Mouse (Mus musculus) midbrain, postnatal 0 days (tissue): ENCODE measurements around the gene Gjb3. TPM values are rescaled to one million over a fixed set of nuclear protein-coding genes. Genes with fewer than 3 reads are reported as not detected.

Experiments used
- ATAC-seq: fragments of 200-750 bp; cut with Nextera tagmentation; 2 replicates; pipeline ENCODE4 v1.8.0; 2017; ENCODE audit warnings: moderate number of reproducible peaks, mild to moderate bottlenecking, moderate TSS enrichment, moderate library complexity; ENCODE audit not compliant: low FRiP score
- DNase-seq: peaks from one replicate; pipeline ENCODE4 v3.0.0-alpha.2; 2015; ENCODE audit warnings: low spot score
- H3K27ac ChIP-seq: fragments of 300-500 bp; sonication (generic); 2 replicates; pipeline ENCODE4 v1.5.1; 2014; ENCODE audit warnings: low read depth, mild to moderate bottlenecking, low read length, mixed read lengths
- H3K27me3 ChIP-seq: fragments of 300-500 bp; sonication (generic); 2 replicates; pipeline ENCODE4 v1.6.1; 2014; ENCODE audit warnings: low read length, control low read depth, mixed read lengths; ENCODE audit not compliant: insufficient read depth
- H3K36me3 ChIP-seq: fragments of 300-500 bp; sonication (generic); 2 replicates; pipeline ENCODE4 v1.6.1; 2014; ENCODE audit warnings: low read length, control low read depth, mixed read lengths; ENCODE audit not compliant: insufficient read depth
- H3K4me1 ChIP-seq: fragments of 300-500 bp; sonication (generic); 2 replicates; pipeline ENCODE4 v1.6.1; 2014; ENCODE audit warnings: mild to moderate bottlenecking, control low read depth, antibody characterized with exemption, low read length, mixed read lengths; ENCODE audit not compliant: insufficient read depth
- H3K4me2 ChIP-seq: fragments of 300-500 bp; sonication (generic); 2 replicates; pipeline ENCODE4 v1.6.1; 2014; ENCODE audit warnings: low read depth, mild to moderate bottlenecking, low read length, mixed read lengths; ENCODE audit not compliant: poor library complexity, severe bottlenecking
- H3K4me3 ChIP-seq: fragments of 300-500 bp; sonication (generic); 2 replicates; pipeline ENCODE4 v1.5.1; 2014; ENCODE audit warnings: low read depth, mild to moderate bottlenecking, low read length, moderate library complexity
- H3K9ac ChIP-seq: fragments of 300-500 bp; sonication (generic); replicated peaks from 2 replicates; pipeline ENCODE4 v1.6.1; 2014; ENCODE audit warnings: mild to moderate bottlenecking, low read length, moderate library complexity, mixed read lengths; ENCODE audit not compliant: poor library complexity, severe bottlenecking
- H3K9me3 ChIP-seq: fragments of 300-500 bp; sonication (generic); 2 replicates; pipeline ENCODE4 v1.6.1; 2016; ENCODE audit warnings: low read length, control low read depth
- CTCF ChIP-seq: IDR thresholded peaks from 2 replicates; pipeline ENCODE4 v1.5.1; 2016; ENCODE audit warnings: antibody characterized with exemption, mild to moderate bottlenecking
- WGBS: fragments of 180-500 bp; shearing (Covaris S2); extraction: QIAGEN DNeasy Blood & Tissue Kit; methylation state at CpG from one replicate; pipeline ENCODE4 v1.1.7; 2014; 5-methylcytosine and 5-hydroxymethylcytosine counted together
- polyA plus RNA-seq: library from polyadenylated mRNA; unstranded; fragments of >200 nt; fragmentation: Nextera tagmentation; extraction: Ambion mirVana; gene quantifications from 2 replicates; pipeline ENCODE4 v1.2.1, GENCODE M21; 2015
- total RNA-seq: library from RNA; depleted of rRNA; stranded (reverse); fragments of >200 nt; gene quantifications from 2 replicates; pipeline ENCODE4 v1.2.3, GENCODE M21; 2014

Gjb3 gene
- total and polyA plus RNA-seq, 2 experiments from 2014 or later, result 0.83 to 1.8 TPM

DNA sequence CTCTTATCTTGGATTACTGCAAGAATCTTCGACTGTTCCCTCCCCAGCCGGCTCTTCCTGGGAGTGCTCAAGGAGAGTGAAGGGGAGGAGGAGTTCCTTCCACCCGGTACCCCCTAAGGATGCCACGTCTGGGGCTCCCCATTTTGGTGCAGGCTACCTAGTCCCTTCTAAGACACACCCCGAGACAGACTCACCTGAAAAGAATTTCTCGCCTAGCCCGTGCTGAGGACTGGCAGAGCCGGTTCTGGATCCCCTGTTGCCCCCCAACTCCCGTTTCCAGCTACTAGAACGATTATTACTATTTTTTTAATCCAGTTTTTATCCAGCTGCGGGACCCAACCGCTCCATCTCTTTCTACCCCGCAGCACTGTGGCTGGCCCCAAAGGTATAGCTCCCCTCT lies 893 bp downstream of the Gjb3 start:
- Histone ChIP-seq H3K4me1 (peaks cover 8% of the 10 kb centered on the region; the same call in 1 of the 2 replicates), H3K9me3 (no peaks in the 10 kb centered on the region), H3K9ac (no peak overlapping the region), H3K27me3 (peaks cover 24% of the 10 kb centered on the region), H3K36me3 (no peaks in the 10 kb centered on the region), H3K4me3 (peak overlapping the region; percentile 29), H3K4me2 (peak overlapping the region; percentile 58), H3K27ac (no peak overlapping the region)
- DNase-seq (no peak), ATAC-seq (no peak)
- WGBS, result 2% methylated on average over 13 of the region's 13 CpGs
- no peak for TF ChIP-seq CTCF

DNA sequence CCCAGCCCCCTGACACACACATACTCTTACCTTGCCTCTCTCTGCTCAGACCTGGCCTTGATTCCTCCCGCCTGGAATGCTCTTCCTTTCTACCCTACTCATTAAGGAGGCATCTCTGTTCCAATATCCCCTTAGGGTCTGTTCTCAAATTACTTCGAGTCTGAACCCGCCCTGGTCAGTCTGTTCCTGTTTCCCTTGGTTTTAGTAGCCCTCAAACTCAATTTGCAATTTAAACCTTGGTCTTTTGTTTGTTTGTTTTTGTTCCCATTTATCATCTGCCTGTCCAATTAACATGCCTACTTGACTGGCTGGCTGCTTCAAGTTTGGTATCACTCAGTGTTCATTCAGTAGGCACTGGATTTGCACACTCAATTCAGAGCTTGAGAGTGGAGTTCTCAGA lies 1.6 kb downstream of the Gjb3 start:
- TF ChIP-seq CTCF, result no peak
- no peak overlapping the region for H3K27ac ChIP-seq
- no peak overlapping the region for H3K9ac ChIP-seq
- DNase-seq (no peak), ATAC-seq (no peak)
- no peak overlapping the region for H3K4me2 ChIP-seq
- peaks cover 8% of the 10 kb centered on the region; the same call in 1 of the 2 replicates for H3K4me1 ChIP-seq
- no peaks in the 10 kb centered on the region for H3K9me3 ChIP-seq
- peaks cover 24% of the 10 kb centered on the region for H3K27me3 ChIP-seq
- WGBS, result 10% methylated on average over 3 of the region's 3 CpGs
- no peak overlapping the region for H3K4me3 ChIP-seq
- no peaks in the 10 kb centered on the region for H3K36me3 ChIP-seq

DNA sequence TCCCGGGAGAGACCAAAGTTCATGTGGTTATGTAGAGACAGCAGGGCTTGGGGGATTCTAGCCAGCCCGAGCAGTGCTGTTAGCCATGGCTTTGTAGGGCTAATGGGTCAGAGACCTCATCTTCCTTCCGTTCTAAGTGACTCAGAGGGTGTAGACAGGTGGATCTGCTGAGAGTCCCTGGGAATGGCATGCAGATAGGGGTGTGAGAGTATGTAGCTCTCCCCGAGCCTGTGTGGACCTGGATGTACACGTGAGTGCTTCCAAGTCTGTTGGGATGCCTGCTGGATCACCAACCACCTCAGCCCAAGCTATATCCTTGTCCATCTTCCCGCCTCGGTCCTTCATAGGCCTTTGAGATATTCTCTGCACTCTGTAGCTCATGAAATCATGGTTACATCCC lies 2.3 kb downstream of the Gjb3 start:
- H3K27me3 ChIP-seq, result peaks cover 24% of the 10 kb centered on the region
- WGBS, result 74% methylated on average over 7 of the region's 7 CpGs

DNA sequence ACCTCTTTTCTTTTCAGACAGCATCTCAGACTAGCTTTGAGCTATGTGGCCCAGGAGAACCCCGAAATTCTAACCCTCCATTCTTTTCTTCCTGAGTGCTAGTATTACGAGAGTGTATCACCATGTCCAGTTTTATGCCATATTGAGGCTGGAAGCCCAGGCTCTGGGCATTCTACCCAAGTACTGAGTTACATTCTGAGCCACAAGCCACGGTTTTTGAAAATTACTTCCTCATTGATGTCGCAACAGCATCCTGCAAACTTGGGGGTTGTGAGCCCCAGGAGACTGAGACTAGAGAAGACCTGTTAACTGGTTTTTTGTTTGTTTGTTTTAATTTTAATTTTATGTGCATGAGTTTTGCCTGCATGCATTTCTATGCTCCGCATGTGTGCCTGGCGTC lies 2.9 kb downstream of the Gjb3 start:
- Histone ChIP-seq H3K27me3 (peaks cover 24% of the 10 kb centered on the region), H3K27ac (no peak overlapping the region), H3K36me3 (no peaks in the 10 kb centered on the region), H3K4me2 (no peak overlapping the region), H3K4me3 (no peak overlapping the region), H3K9ac (no peak overlapping the region), H3K9me3 (no peaks in the 10 kb centered on the region), H3K4me1 (peaks cover 8% of the 10 kb centered on the region; the same call in 1 of the 2 replicates)
- no peak for ATAC-seq
- WGBS, result 79% methylated on average over 6 of the region's 6 CpGs
- no peak for TF ChIP-seq CTCF
- no peak for DNase-seq

More for the DNA sequence above, 2.3 kb downstream of the Gjb3 start:
- peaks cover 8% of the 10 kb centered on the region; the same call in 1 of the 2 replicates for H3K4me1 ChIP-seq
- no peak overlapping the region for H3K27ac ChIP-seq
- no peak overlapping the region for H3K4me3 ChIP-seq
- no peak overlapping the region for H3K4me2 ChIP-seq
- H3K36me3 ChIP-seq, result no peaks in the 10 kb centered on the region
- no peak for TF ChIP-seq CTCF
- ATAC-seq, result no peak
- DNase-seq, result no peak
- H3K9me3 ChIP-seq, result no peaks in the 10 kb centered on the region
- no peak overlapping the region for H3K9ac ChIP-seq

DNA sequence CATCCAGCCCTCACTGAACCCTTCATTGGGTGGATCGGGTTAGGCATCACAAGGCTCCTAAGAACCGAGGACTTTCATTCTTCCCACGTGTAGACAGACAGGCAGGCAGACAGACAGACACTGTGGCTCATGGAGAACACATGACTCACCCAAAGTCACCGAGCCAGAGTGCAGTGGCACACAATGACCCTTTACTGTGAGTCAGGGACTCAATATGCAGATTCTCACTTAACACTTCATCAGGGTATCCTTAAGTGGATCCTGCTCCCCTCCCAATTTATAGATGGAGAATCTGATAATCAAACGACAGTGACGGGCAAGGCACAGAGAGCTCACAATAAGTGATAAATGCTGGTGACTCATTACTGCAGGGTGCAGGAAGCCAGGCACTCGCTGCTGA lies 3.4 kb downstream of the Gjb3 start:
- DNase-seq, result no peak
- WGBS, result 79% methylated on average over 7 of the region's 7 CpGs
- Histone ChIP-seq H3K27me3 (peaks cover 24% of the 10 kb centered on the region), H3K9ac (no peak overlapping the region), H3K4me2 (no peak overlapping the region), H3K9me3 (no peaks in the 10 kb centered on the region), H3K4me3 (no peak overlapping the region), H3K27ac (no peak overlapping the region), H3K36me3 (no peaks in the 10 kb centered on the region), H3K4me1 (peaks cover 8% of the 10 kb centered on the region; the same call in 1 of the 2 replicates)
- TF ChIP-seq CTCF, result no peak
- ATAC-seq, result no peak

DNA sequence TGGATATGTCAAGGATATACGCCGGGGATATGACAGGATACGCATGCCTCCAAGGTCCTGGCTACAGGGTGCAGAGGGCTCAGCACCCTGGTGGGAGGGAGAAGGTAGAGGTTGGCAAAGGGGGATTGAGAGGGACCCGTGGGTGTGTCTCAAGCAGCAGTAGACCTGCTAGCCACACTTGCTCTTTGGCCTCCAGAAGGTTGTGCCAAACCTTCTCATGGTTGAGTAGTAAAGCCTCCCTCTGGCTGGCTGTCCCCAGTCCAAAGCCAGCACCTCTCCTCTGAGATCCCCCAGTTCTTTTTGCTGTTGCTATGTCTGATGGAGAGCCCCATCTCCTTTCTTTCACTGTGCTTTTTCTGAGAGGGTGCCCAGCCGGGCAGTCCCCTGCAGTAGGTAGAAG lies 5.4 kb downstream of the Gjb3 start:
- no peak for DNase-seq
- Histone ChIP-seq H3K9me3 (no peaks in the 10 kb centered on the region), H3K9ac (no peak overlapping the region), H3K27ac (no peak overlapping the region), H3K4me3 (no peak overlapping the region), H3K36me3 (no peaks in the 10 kb centered on the region), H3K4me1 (no peaks in the 10 kb centered on the region), H3K4me2 (no peak overlapping the region), H3K27me3 (peaks cover 12% of the 10 kb centered on the region)
- ATAC-seq, result no peak
- TF ChIP-seq CTCF, result no peak
- 86% methylated on average over 5 of the region's 5 CpGs for WGBS
